Mouse (Mus musculus): ENCODE results near the gene Pip4p1.

DNA sequence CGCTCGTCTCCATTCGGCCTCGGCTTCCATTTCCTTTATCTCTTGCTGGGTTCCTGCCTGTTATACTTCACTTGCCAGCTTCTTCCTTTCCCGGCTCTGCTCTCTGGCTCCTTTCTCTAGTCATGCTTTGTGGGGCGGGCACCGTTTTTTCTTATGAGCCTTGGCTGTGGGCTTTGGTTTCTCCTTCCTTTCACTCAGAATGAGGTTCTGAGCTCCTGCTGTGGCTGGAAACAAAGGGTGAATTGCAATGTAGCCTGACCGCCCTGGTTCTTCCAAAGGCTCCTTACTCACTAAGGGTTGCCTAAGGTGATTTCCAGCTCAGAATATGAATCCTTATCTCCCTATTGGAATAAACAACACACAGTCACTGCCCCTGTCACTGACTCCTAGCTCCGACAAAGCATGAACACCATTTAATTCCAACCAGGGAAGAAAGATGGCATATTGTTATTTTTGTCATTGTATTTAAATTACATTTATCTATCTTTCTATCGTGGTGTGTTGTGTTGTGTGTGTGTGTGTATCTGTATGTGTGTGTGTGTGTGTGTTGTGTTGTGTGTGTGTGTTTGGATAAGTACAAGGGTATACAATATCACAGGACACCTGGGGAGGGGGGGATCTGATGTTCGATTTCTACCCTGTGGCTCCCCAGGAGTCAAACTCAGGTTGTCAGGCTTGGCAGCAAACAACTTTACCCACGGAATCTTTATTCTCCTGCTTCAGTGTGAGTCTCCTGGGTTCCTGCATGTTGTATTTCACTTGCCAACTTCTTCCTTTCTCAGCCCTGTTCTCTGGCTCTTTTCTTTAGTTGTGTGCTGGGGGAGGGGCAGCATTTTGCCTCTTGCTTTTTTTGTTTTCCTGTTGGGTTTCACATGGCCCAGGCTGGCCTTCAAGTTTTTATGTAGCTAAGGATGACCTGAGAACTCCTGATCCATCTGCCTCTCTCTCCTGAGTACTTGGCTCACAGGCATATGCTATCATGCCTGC lies 39.2 kb upstream of the Pip4p1 start:
- no peak for TF ChIP-seq POLR2A (IDR thresholded peaks at IDR 0.05; ENCODE audit: low read depth, low read length)
- TF ChIP-seq CTCF (conservative IDR thresholded peaks at IDR 0.05; ENCODE audit: insufficient read depth, insufficient read length, low read depth, low read length), result no peak

Data from kidney, adult 2 months (tissue).